Mouse (Mus musculus): Measurements from ENCODE around the gene Kcnh7.

Kcnh7 gene

GRCm38 (mm10) chr2:62644891-62645290 is 539.2 kb downstream of the Kcnh7 start:
- no peak for DNase-seq

Measured in lung, postnatal 14 days (tissue).